Comparison of ENCODE assay signal across 8 mouse cellular contexts in genomic region chr3:90387483-90387882, GRCm38 (mm10). TPM values are rescaled to one million over a fixed set of nuclear protein-coding genes. Genes with fewer than 3 reads are reported as not detected.
DNase-seq lines count a peak whose midpoint lies in the region; ATAC-seq lines count a peak whose summit lies in the region.

No protein-coding gene starts in this region.

- peak overlapping the region; percentile 92 for H3K9ac ChIP-seq in hindbrain, embryonic 14.5 days
- H3K9ac ChIP-seq in limb, embryonic 13.5 days, result peak overlapping the region; percentile 89; the same call in 1 of the 2 replicates
- H3K9ac ChIP-seq in liver, embryonic 12.5 days, result no peak overlapping the region

- 56% methylated on average over 11 of the region's 11 CpGs for WGBS in hindbrain, embryonic 14.5 days
- WGBS in limb, embryonic 13.5 days, result 60% methylated on average over 11 of the region's 11 CpGs
- 68% methylated on average over 11 of the region's 11 CpGs for WGBS in liver, embryonic 12.5 days (ENCODE audit: insufficient replicate concordance)

- DNase-seq in cerebellum, postnatal 14 days, result peak; percentile 44 to 49
- DNase-seq in right cerebral cortex, postnatal 10 days (ENCODE audit: low spot score in 2 of 2), result peak; percentile 65 to 67
- no peak for DNase-seq in right cerebral cortex, postnatal 36 days (ENCODE audit: low spot score in 2 of 2)
- DNase-seq in hindbrain, embryonic 14.5 days (ENCODE audit: low spot score), result no peak
- DNase-seq in ovary, postnatal 36 days (ENCODE audit: low spot score), result no peak

- H3K4me1 ChIP-seq in hindbrain, embryonic 14.5 days (replicated peaks; ENCODE audit: control insufficient read depth, insufficient read depth, low read length), result peaks cover 30% of the 10 kb centered on the region
- peaks cover 41% of the 10 kb centered on the region for H3K4me1 ChIP-seq in limb, embryonic 13.5 days
- peaks cover 26% of the 10 kb centered on the region for H3K4me1 ChIP-seq in liver, embryonic 12.5 days

- no peaks in the 10 kb centered on the region for H3K27me3 ChIP-seq in hindbrain, embryonic 14.5 days (ENCODE audit: control insufficient read depth, insufficient read depth, low read length)
- no peaks in the 10 kb centered on the region for H3K27me3 ChIP-seq in limb, embryonic 13.5 days
- peaks cover 43% of the 10 kb centered on the region for H3K27me3 ChIP-seq in liver, embryonic 12.5 days (replicated peaks)

- ATAC-seq in cerebellum, adult (ENCODE audit: insufficient number of reproducible peaks, low FRiP score, low TSS enrichment), result no peak
- no peak for ATAC-seq in hindbrain, embryonic 14.5 days (ENCODE audit: low FRiP score)
- no peak for ATAC-seq in limb, embryonic 13.5 days (ENCODE audit: low FRiP score, low read depth)
- ATAC-seq in liver, embryonic 12.5 days, result no peak

- 0 out of 2 replicates have a peak overlapping the region, but pooled peaks have one; percentile 21 for H3K27ac ChIP-seq in hindbrain, embryonic 14.5 days
- no peak overlapping the region; the same call in 1 of the 2 replicates for H3K27ac ChIP-seq in limb, embryonic 13.5 days
- no peak overlapping the region for H3K27ac ChIP-seq in liver, embryonic 12.5 days

- H3K4me3 ChIP-seq in hindbrain, embryonic 14.5 days (replicated peaks; ENCODE audit: low read length), result peak overlapping the region; percentile 68
- H3K4me3 ChIP-seq in limb, embryonic 13.5 days, result peak overlapping the region; percentile 77
- no peak overlapping the region for H3K4me3 ChIP-seq in liver, embryonic 12.5 days

- no peaks in the 10 kb centered on the region for H3K9me3 ChIP-seq in hindbrain, embryonic 14.5 days (ENCODE audit: control insufficient read depth, low read length)
- no peaks in the 10 kb centered on the region for H3K9me3 ChIP-seq in limb, embryonic 13.5 days
- H3K9me3 ChIP-seq in liver, embryonic 12.5 days (replicated peaks), result no peaks in the 10 kb centered on the region

- peaks cover 42% of the 10 kb centered on the region for H3K36me3 ChIP-seq in hindbrain, embryonic 14.5 days (replicated peaks; ENCODE audit: control insufficient read depth, insufficient read depth)
- peaks cover 46% of the 10 kb centered on the region for H3K36me3 ChIP-seq in limb, embryonic 13.5 days
- peaks cover 21% of the 10 kb centered on the region for H3K36me3 ChIP-seq in liver, embryonic 12.5 days

- H3K4me2 ChIP-seq in hindbrain, embryonic 14.5 days (replicated peaks), result peak overlapping the region; percentile 85
- H3K4me2 ChIP-seq in limb, embryonic 13.5 days (replicated peaks), result peak overlapping the region; percentile 90
- no peak overlapping the region for H3K4me2 ChIP-seq in liver, embryonic 12.5 days

RNA-seq across cellular contexts. Expression of gene Slc27a3, which starts 2.3 kb away (rescaled TPM):
- 24.1 and 24.8 TPM in 2 replicates for polyA plus RNA-seq in hindbrain, embryonic 14.5 days (2014; fragmentation: Nextera tagmentation; extraction: Ambion mirVana)
- 38.7 and 38.8 TPM in 2 replicates for polyA plus RNA-seq in limb, embryonic 13.5 days (2015; fragmentation: Nextera tagmentation; extraction: Ambion mirVana)
- polyA plus RNA-seq in liver, embryonic 12.5 days (2016; fragmentation: Nextera tagmentation; extraction: Ambion mirVana), result 3.7 and 4.1 TPM in 2 replicates

RNA-seq across cellular contexts. Expression of gene Ints3, which starts 45.9 kb away (rescaled TPM):
- polyA plus RNA-seq in hindbrain, embryonic 14.5 days (2014; fragmentation: Nextera tagmentation; extraction: Ambion mirVana), result 32.2 and 36.0 TPM in 2 replicates
- 28.5 and 29.4 TPM in 2 replicates for polyA plus RNA-seq in limb, embryonic 13.5 days (2015; fragmentation: Nextera tagmentation; extraction: Ambion mirVana)
- 20.8 and 21.4 TPM in 2 replicates for polyA plus RNA-seq in liver, embryonic 12.5 days (2016; fragmentation: Nextera tagmentation; extraction: Ambion mirVana)

Comparison
In these comparisons a context has a peak if more than half of its experiments do, and no peak if none do; other contexts are left out.
1. DNase-seq: peak in cerebellum, postnatal 14 days (2 of 2) and right cerebral cortex, postnatal 10 days (2 of 2); none in right cerebral cortex, postnatal 36 days (0 of 2), hindbrain, embryonic 14.5 days (single experiment) and ovary, postnatal 36 days (single experiment).